Mouse (Mus musculus) embryonic facial prominence, embryonic 13.5 days (tissue): ENCODE measurements around the gene Kcnj4. TPM values are rescaled to one million over a fixed set of nuclear protein-coding genes. Genes with fewer than 3 reads are reported as not detected.

Source experiments
- ATAC-seq: fragments of 200-750 bp; cut with Nextera tagmentation; 2 replicates; pipeline ENCODE4 v1.8.0; 2017; ENCODE audit warnings: low read depth; ENCODE audit not compliant: insufficient number of reproducible peaks, insufficient read depth, low FRiP score, low TSS enrichment
- H3K27ac ChIP-seq: fragments of 300-500 bp; sonication (generic); 2 replicates; pipeline ENCODE4 v1.5.1; 2015; ENCODE audit warnings: moderate library complexity, mild to moderate bottlenecking, inconsistent platforms
- H3K27me3 ChIP-seq: fragments of 300-500 bp; sonication (generic); 2 replicates; pipeline ENCODE4 v1.6.1; 2015; ENCODE audit warnings: mild to moderate bottlenecking, inconsistent platforms
- H3K36me3 ChIP-seq: fragments of 300-500 bp; sonication (generic); 2 replicates; pipeline ENCODE4 v1.6.1; 2015; ENCODE audit warnings: mild to moderate bottlenecking, inconsistent platforms
- H3K4me1 ChIP-seq: fragments of 300-500 bp; sonication (generic); 2 replicates; pipeline ENCODE4 v1.6.1; 2015; ENCODE audit warnings: inconsistent platforms
- H3K4me2 ChIP-seq: fragments of 300-500 bp; sonication (generic); 2 replicates; pipeline ENCODE4 v1.6.1; 2015; ENCODE audit warnings: moderate library complexity, mild to moderate bottlenecking, inconsistent platforms
- H3K4me3 ChIP-seq: fragments of 300-500 bp; sonication (generic); 2 replicates; pipeline ENCODE4 v1.5.1; 2015; ENCODE audit warnings: mild to moderate bottlenecking, inconsistent platforms
- H3K9ac ChIP-seq: fragments of 300-500 bp; sonication (generic); 2 replicates; pipeline ENCODE4 v1.6.1; 2015; ENCODE audit warnings: mild to moderate bottlenecking, inconsistent platforms
- H3K9me3 ChIP-seq: fragments of 300-500 bp; sonication (generic); 2 replicates; pipeline ENCODE4 v1.6.1; 2016; ENCODE audit warnings: inconsistent platforms
- WGBS: fragments of 180-500 bp; shearing (Covaris S2); methylation state at CpG from one replicate; pipeline ENCODE4 v1.1.7; 2015; ENCODE audit warnings: mixed read lengths; 5-methylcytosine and 5-hydroxymethylcytosine counted together
- polyA plus RNA-seq: library from polyadenylated mRNA; unstranded; fragments of >200 nt; fragmentation: Nextera tagmentation; extraction: Ambion mirVana; gene quantifications from 2 replicates; pipeline ENCODE4 v1.2.1, GENCODE M21; 2015

Gene Kcnj4
- not detected in 2 replicates for polyA plus RNA-seq

- no peaks in the 10 kb centered on the region for H3K36me3 ChIP-seq
- under 1% methylated on average over 60 of the region's 60 CpGs for WGBS
- no peaks in the 10 kb centered on the region for H3K9me3 ChIP-seq
- peaks cover 16% of the 10 kb centered on the region for H3K4me1 ChIP-seq
- H3K9ac ChIP-seq = peak within 1 kb of the TSS; percentile 68
- peak within 1 kb of the TSS; percentile 99 for H3K4me2 ChIP-seq
- ATAC-seq = no peak
- peak within 1 kb of the TSS; percentile 55 for H3K4me3 ChIP-seq
- H3K27me3 ChIP-seq = peaks cover 100% of the 10 kb centered on the region
- no peak within 1 kb of the TSS for H3K27ac ChIP-seq
Measured at GRCm38 (mm10) chr15:79504707-79505452, at the start of gene Kcnj4. Kcnj4 (minus strand) TSS chr15:79505241.

- Histone ChIP-seq H3K36me3 (no peaks in the 10 kb centered on the region), H3K27me3 (no peaks in the 10 kb centered on the region), H3K27ac (no peak overlapping the region), H3K9ac (no peak overlapping the region), H3K4me2 (no peak overlapping the region), H3K9me3 (no peaks in the 10 kb centered on the region), H3K4me1 (no peaks in the 10 kb centered on the region), H3K4me3 (no peak overlapping the region)
- ATAC-seq = no peak
- WGBS = 71% methylated on average over 5 of the region's 5 CpGs
Measured at GRCm38 (mm10) chr15:79552566-79552965, 47.5 kb upstream of the Kcnj4 start.

- H3K9ac ChIP-seq = no peak overlapping the region
- WGBS = 97% methylated on average over 2 of the region's 2 CpGs
- no peak for ATAC-seq
- peaks cover 19% of the 10 kb centered on the region for H3K4me1 ChIP-seq
- H3K4me3 ChIP-seq = no peak overlapping the region
- H3K27me3 ChIP-seq = no peaks in the 10 kb centered on the region
- H3K27ac ChIP-seq = no peak overlapping the region
- H3K36me3 ChIP-seq = peaks cover 12% of the 10 kb centered on the region
- no peak overlapping the region for H3K4me2 ChIP-seq
- no peaks in the 10 kb centered on the region for H3K9me3 ChIP-seq
Measured at GRCm38 (mm10) chr15:79548226-79548625, 43.2 kb upstream of the Kcnj4 start.

- Histone ChIP-seq H3K4me2 (peak overlapping the region; percentile 81), H3K36me3 (peaks cover 21% of the 10 kb centered on the region), H3K27me3 (no peaks in the 10 kb centered on the region), H3K4me3 (peak overlapping the region; percentile 91), H3K4me1 (peaks cover 19% of the 10 kb centered on the region), H3K9ac (peak overlapping the region; percentile 99), H3K27ac (peak overlapping the region; percentile 98), H3K9me3 (no peaks in the 10 kb centered on the region)
- WGBS = 79% methylated on average over 17 of the region's 17 CpGs
- no peak for ATAC-seq
Measured at GRCm38 (mm10) chr15:79547289-79547820, 42.3 kb upstream of the Kcnj4 start.

GRCm38 (mm10) chr15:79546410-79547288, 41.6 kb upstream of the Kcnj4 start, which contains the start of gene Ddx17:
Ddx17 (minus strand) TSS chr15:79546741.
- peak within 1 kb of the TSS; percentile 81 for H3K4me2 ChIP-seq
- peak within 1 kb of the TSS; percentile 98 for H3K27ac ChIP-seq
- peak within 1 kb of the TSS; percentile 99 for H3K9ac ChIP-seq
- no peaks in the 10 kb centered on the region for H3K9me3 ChIP-seq
- 2% methylated on average over 84 of the region's 84 CpGs for WGBS
- H3K4me3 ChIP-seq = peak within 1 kb of the TSS; percentile 91
- H3K4me1 ChIP-seq = peaks cover 19% of the 10 kb centered on the region
- peak; percentile 98 for ATAC-seq
- H3K36me3 ChIP-seq = peaks cover 28% of the 10 kb centered on the region
- H3K27me3 ChIP-seq = no peaks in the 10 kb centered on the region

GRCm38 (mm10) chr15:79545921-79546399, 40.9 kb upstream of the Kcnj4 start:
- Histone ChIP-seq H3K9ac (peak overlapping the region; percentile 99), H3K36me3 (peaks cover 33% of the 10 kb centered on the region), H3K27ac (peak overlapping the region; percentile 98), H3K4me3 (peak overlapping the region; percentile 91), H3K27me3 (no peaks in the 10 kb centered on the region), H3K4me1 (peaks cover 19% of the 10 kb centered on the region), H3K9me3 (no peaks in the 10 kb centered on the region), H3K4me2 (peak overlapping the region; percentile 81)
- WGBS = under 1% methylated on average over 45 of the region's 52 CpGs
- ATAC-seq = peak; percentile 38

- Histone ChIP-seq H3K9me3 (no peaks in the 10 kb centered on the region), H3K4me1 (peaks cover 19% of the 10 kb centered on the region), H3K9ac (peak overlapping the region; percentile 99), H3K4me3 (peak overlapping the region; percentile 91), H3K27me3 (no peaks in the 10 kb centered on the region), H3K4me2 (peak overlapping the region; percentile 81), H3K27ac (peak overlapping the region; percentile 98), H3K36me3 (peaks cover 38% of the 10 kb centered on the region)
- no peak for ATAC-seq
- 4% methylated on average over 3 of the region's 3 CpGs for WGBS
Measured at GRCm38 (mm10) chr15:79545496-79545895, 40.5 kb upstream of the Kcnj4 start.

- WGBS = 94% methylated on average over 3 of the region's 3 CpGs
- Histone ChIP-seq H3K4me3 (peak overlapping the region; percentile 91), H3K27me3 (no peaks in the 10 kb centered on the region), H3K9me3 (no peaks in the 10 kb centered on the region), H3K4me1 (peaks cover 22% of the 10 kb centered on the region), H3K27ac (no peak overlapping the region), H3K9ac (no peak overlapping the region), H3K4me2 (peak overlapping the region; percentile 81), H3K36me3 (peaks cover 53% of the 10 kb centered on the region)
- ATAC-seq = no peak
Measured at GRCm38 (mm10) chr15:79543968-79544367, 38.9 kb upstream of the Kcnj4 start.

- Histone ChIP-seq H3K9ac (no peak overlapping the region), H3K27me3 (no peaks in the 10 kb centered on the region), H3K9me3 (no peaks in the 10 kb centered on the region), H3K4me3 (no peak overlapping the region), H3K4me2 (no peak overlapping the region), H3K36me3 (peaks cover 98% of the 10 kb centered on the region), H3K4me1 (peaks cover 3% of the 10 kb centered on the region), H3K27ac (no peak overlapping the region)
- 86% methylated on average over 3 of the region's 3 CpGs for WGBS
- no peak for ATAC-seq
Measured at GRCm38 (mm10) chr15:79533796-79534195, 28.8 kb upstream of the Kcnj4 start.

- Histone ChIP-seq H3K4me2 (no peak overlapping the region), H3K27ac (no peak overlapping the region), H3K4me3 (no peak overlapping the region), H3K9me3 (no peaks in the 10 kb centered on the region), H3K9ac (no peak overlapping the region), H3K27me3 (no peaks in the 10 kb centered on the region), H3K36me3 (peaks cover 97% of the 10 kb centered on the region), H3K4me1 (peaks cover 3% of the 10 kb centered on the region)
- 73% methylated on average over 7 of the region's 7 CpGs for WGBS
- no peak for ATAC-seq
Measured at GRCm38 (mm10) chr15:79529935-79530334, 24.9 kb upstream of the Kcnj4 start.

- H3K9ac ChIP-seq = no peak overlapping the region
- H3K4me3 ChIP-seq = no peak overlapping the region
- H3K27ac ChIP-seq = no peak overlapping the region
- WGBS = 50% methylated on average over 5 of the region's 5 CpGs
- ATAC-seq = no peak
- H3K9me3 ChIP-seq = no peaks in the 10 kb centered on the region
- H3K27me3 ChIP-seq = no peaks in the 10 kb centered on the region
- peaks cover 96% of the 10 kb centered on the region for H3K36me3 ChIP-seq
- H3K4me1 ChIP-seq = peaks cover 3% of the 10 kb centered on the region
- no peak overlapping the region for H3K4me2 ChIP-seq
Measured at GRCm38 (mm10) chr15:79527991-79528639, 23.1 kb upstream of the Kcnj4 start.
